Mouse (Mus musculus): ENCODE results near the gene Evc2. TPM values are rescaled to one million over a fixed set of nuclear protein-coding genes. Genes with fewer than 3 reads are reported as not detected.

Gene Evc2
- polyA plus RNA-seq, 1 experiment from 2014 or later: 16.3 TPM

- DNase-seq (ENCODE audit: low spot score) (no peak), ATAC-seq (replicated peaks; ENCODE audit: low FRiP score, low read depth) (no peak)
- Histone ChIP-seq H3K27me3 (ENCODE audit: insufficient read depth, low read length) (no peaks in the 10 kb centered on the region), H3K36me3 (ENCODE audit: insufficient read depth, low read length) (peaks cover 35% of the 10 kb centered on the region), H3K9ac (ENCODE audit: low read depth, low read length) (no peak overlapping the region), H3K4me1 (replicated peaks; ENCODE audit: insufficient read depth, low read length) (no peaks in the 10 kb centered on the region), H3K4me3 (replicated peaks; ENCODE audit: low read depth, low read length) (no peak overlapping the region), H3K27ac (no peak overlapping the region), H3K9me3 (replicated peaks; ENCODE audit: low read length) (no peaks in the 10 kb centered on the region; the same call in 1 of the 2 replicates), H3K4me2 (ENCODE audit: low read length) (no peak overlapping the region)
- TF ChIP-seq CTCF (IDR thresholded peaks at IDR 0.05; ENCODE audit: low read depth): no peak
- 82% methylated on average over 12 of the region's 12 CpGs for WGBS
Measured at GRCm38 (mm10) chr5:37312980-37313722, 25.1 kb upstream of the Evc2 start.

GRCm38 (mm10) chr5:37318715-37319114 is 19.6 kb upstream of the Evc2 start:
- ATAC-seq (replicated peaks; ENCODE audit: low FRiP score, low read depth) (no peak), DNase-seq (ENCODE audit: low spot score) (no peak)
- Histone ChIP-seq H3K36me3 (ENCODE audit: insufficient read depth, low read length) (peaks cover 59% of the 10 kb centered on the region), H3K4me3 (replicated peaks; ENCODE audit: low read depth, low read length) (no peak overlapping the region), H3K9ac (ENCODE audit: low read depth, low read length) (no peak overlapping the region), H3K9me3 (replicated peaks; ENCODE audit: low read length) (no peaks in the 10 kb centered on the region; the same call in 1 of the 2 replicates), H3K27ac (no peak overlapping the region), H3K4me1 (replicated peaks; ENCODE audit: insufficient read depth, low read length) (no peaks in the 10 kb centered on the region), H3K4me2 (ENCODE audit: low read length) (no peak overlapping the region), H3K27me3 (ENCODE audit: insufficient read depth, low read length) (no peaks in the 10 kb centered on the region)
- 87% methylated on average over 6 of the region's 6 CpGs for WGBS
- no peak for TF ChIP-seq CTCF (IDR thresholded peaks at IDR 0.05; ENCODE audit: low read depth)

GRCm38 (mm10) chr5:37320174-37320573 is 18.1 kb upstream of the Evc2 start:
- WGBS: 61% methylated on average over 3 of the region's 3 CpGs
- Histone ChIP-seq H3K4me2 (ENCODE audit: low read length) (no peak overlapping the region), H3K36me3 (ENCODE audit: insufficient read depth, low read length) (peaks cover 59% of the 10 kb centered on the region), H3K4me3 (replicated peaks; ENCODE audit: low read depth, low read length) (no peak overlapping the region), H3K9ac (ENCODE audit: low read depth, low read length) (no peak overlapping the region), H3K9me3 (replicated peaks; ENCODE audit: low read length) (no peaks in the 10 kb centered on the region; the same call in 1 of the 2 replicates), H3K27ac (no peak overlapping the region), H3K4me1 (replicated peaks; ENCODE audit: insufficient read depth, low read length) (no peaks in the 10 kb centered on the region), H3K27me3 (ENCODE audit: insufficient read depth, low read length) (no peaks in the 10 kb centered on the region)
- TF ChIP-seq CTCF (IDR thresholded peaks at IDR 0.05; ENCODE audit: low read depth): no peak
- ATAC-seq (replicated peaks; ENCODE audit: low FRiP score, low read depth): no peak
- no peak for DNase-seq (ENCODE audit: low spot score)

- 90% methylated on average over 4 of the region's 4 CpGs for WGBS
- no peak overlapping the region for H3K4me3 ChIP-seq (replicated peaks; ENCODE audit: low read depth, low read length)
- no peaks in the 10 kb centered on the region; the same call in 1 of the 2 replicates for H3K9me3 ChIP-seq (replicated peaks; ENCODE audit: low read length)
- DNase-seq (ENCODE audit: low spot score) (no peak), ATAC-seq (replicated peaks; ENCODE audit: low FRiP score, low read depth) (no peak)
- H3K9ac ChIP-seq (ENCODE audit: low read depth, low read length): no peak overlapping the region
- no peak for TF ChIP-seq CTCF (IDR thresholded peaks at IDR 0.05; ENCODE audit: low read depth)
- H3K36me3 ChIP-seq (ENCODE audit: insufficient read depth, low read length): peaks cover 59% of the 10 kb centered on the region
- no peak overlapping the region for H3K4me2 ChIP-seq (ENCODE audit: low read length)
- H3K27me3 ChIP-seq (ENCODE audit: insufficient read depth, low read length): no peaks in the 10 kb centered on the region
- no peaks in the 10 kb centered on the region for H3K4me1 ChIP-seq (replicated peaks; ENCODE audit: insufficient read depth, low read length)
- H3K27ac ChIP-seq: no peak overlapping the region
Measured at GRCm38 (mm10) chr5:37320761-37321160, 17.5 kb upstream of the Evc2 start.

- Histone ChIP-seq H3K9ac (ENCODE audit: low read depth, low read length) (no peak overlapping the region), H3K36me3 (ENCODE audit: insufficient read depth, low read length) (peaks cover 29% of the 10 kb centered on the region), H3K9me3 (replicated peaks; ENCODE audit: low read length) (no peaks in the 10 kb centered on the region), H3K4me1 (replicated peaks; ENCODE audit: insufficient read depth, low read length) (0 out of 2 replicates have a peak, but pooled peaks cover 1% of the 10 kb centered on the region), H3K27me3 (ENCODE audit: insufficient read depth, low read length) (no peaks in the 10 kb centered on the region), H3K4me2 (ENCODE audit: low read length) (no peak overlapping the region), H3K4me3 (replicated peaks; ENCODE audit: low read depth, low read length) (no peak overlapping the region), H3K27ac (no peak overlapping the region)
- TF ChIP-seq CTCF (IDR thresholded peaks at IDR 0.05; ENCODE audit: low read depth): no peak
- ATAC-seq (replicated peaks; ENCODE audit: low FRiP score, low read depth) (no peak), DNase-seq (ENCODE audit: low spot score) (no peak)
- 87% methylated on average over 6 of the region's 6 CpGs for WGBS
Measured at GRCm38 (mm10) chr5:37326675-37327074, 11.6 kb upstream of the Evc2 start.

- Histone ChIP-seq H3K9ac (ENCODE audit: low read depth, low read length) (no peak overlapping the region), H3K27ac (peak overlapping the region; percentile 66), H3K36me3 (ENCODE audit: insufficient read depth, low read length) (peaks cover 14% of the 10 kb centered on the region; the same call in 1 of the 2 replicates), H3K4me3 (replicated peaks; ENCODE audit: low read depth, low read length) (no peak overlapping the region), H3K27me3 (ENCODE audit: insufficient read depth, low read length) (no peaks in the 10 kb centered on the region), H3K9me3 (replicated peaks; ENCODE audit: low read length) (no peaks in the 10 kb centered on the region), H3K4me2 (ENCODE audit: low read length) (no peak overlapping the region), H3K4me1 (replicated peaks; ENCODE audit: insufficient read depth, low read length) (peaks cover 7% of the 10 kb centered on the region; the same call in 1 of the 2 replicates)
- ATAC-seq (replicated peaks; ENCODE audit: low FRiP score, low read depth) (no peak), DNase-seq (ENCODE audit: low spot score) (no peak)
- no peak for TF ChIP-seq CTCF (IDR thresholded peaks at IDR 0.05; ENCODE audit: low read depth)
- 74% methylated on average over 8 of the region's 8 CpGs for WGBS
Measured at GRCm38 (mm10) chr5:37330449-37331132, 7.7 kb upstream of the Evc2 start.

Measured in kidney, postnatal 0 days (tissue).